Mouse (Mus musculus) megakaryocyte, embryonic 14.5 days (primary cell): ENCODE data around the gene Tmprss3. TPM values are rescaled to one million over a fixed set of nuclear protein-coding genes. Genes with fewer than 3 reads are reported as not detected.

Experiments
- H3K27me3 ChIP-seq: replicated peaks from 2 replicates; pipeline ENCODE3; 2012; ENCODE audit warnings: inconsistent platforms
- H3K36me3 ChIP-seq: replicated peaks from 2 replicates; pipeline ENCODE3; 2012; ENCODE audit warnings: low read length, inconsistent platforms, mixed read lengths
- H3K4me1 ChIP-seq: 2 replicates; pipeline ENCODE4 v1.6.1; 2012; ENCODE audit warnings: inconsistent platforms
- H3K4me3 ChIP-seq: replicated peaks from 2 replicates; pipeline ENCODE3; 2012; ENCODE audit warnings: moderate library complexity, mild to moderate bottlenecking, inconsistent platforms
- H3K9me3 ChIP-seq: 2 replicates; pipeline ENCODE4 v1.6.1; 2012; ENCODE audit warnings: inconsistent platforms
- FLI1 ChIP-seq: IDR thresholded peaks from 2 replicates; pipeline ENCODE4 v1.6.1; 2012; ENCODE audit warnings: low read length, inconsistent platforms, mixed read lengths
- GATA1 ChIP-seq: IDR thresholded peaks from 3 replicates; pipeline ENCODE4 v1.6.1; 2012; ENCODE audit warnings: mixed read lengths, low read length, inconsistent platforms, borderline replicate concordance
- polyA plus RNA-seq: library from polyadenylated mRNA; stranded (reverse); fragments of >175 nt; gene quantifications from 2 replicates; pipeline ENCODE4 v1.2.3, GENCODE M21; 2012; ENCODE audit warnings: low replicate concordance; ENCODE audit not compliant: insufficient read depth

Gene Tmprss3
- polyA plus RNA-seq, 1 experiment: 0.10 TPM

- H3K27me3 ChIP-seq: peaks cover 34% of the 10 kb centered on the region
- H3K36me3 ChIP-seq: no peaks in the 10 kb centered on the region
- no peak for TF ChIP-seq FLI1
- TF ChIP-seq GATA1: no peak
- H3K4me3 ChIP-seq: no peak overlapping the region
- peaks cover 17% of the 10 kb centered on the region for H3K4me1 ChIP-seq
- peaks cover 5% of the 10 kb centered on the region for H3K9me3 ChIP-seq
These were observed 22.5 kb downstream of the Tmprss3 start for GRCm38 (mm10) chr17:31176321-31176720.

GRCm38 (mm10) chr17:31169796-31170195 lies 29.0 kb downstream of the Tmprss3 start:
- no peak for TF ChIP-seq FLI1
- no peak for TF ChIP-seq GATA1
- Histone ChIP-seq H3K4me3 (no peak overlapping the region), H3K27me3 (peaks cover 48% of the 10 kb centered on the region), H3K9me3 (peaks cover 5% of the 10 kb centered on the region), H3K36me3 (no peaks in the 10 kb centered on the region), H3K4me1 (0 out of 2 replicates have a peak, but pooled peaks cover 4% of the 10 kb centered on the region)

- Histone ChIP-seq H3K9me3 (peaks cover 8% of the 10 kb centered on the region), H3K4me1 (peaks cover 9% of the 10 kb centered on the region), H3K4me3 (no peak within 1 kb of the TSS), H3K27me3 (peaks cover 62% of the 10 kb centered on the region), H3K36me3 (no peaks in the 10 kb centered on the region)
- no peak for TF ChIP-seq FLI1
- TF ChIP-seq GATA1: no peak
These were observed 33.6 kb downstream of the Tmprss3 start, which contains the start of gene Tff1 for GRCm38 (mm10) chr17:31165127-31165526. Gene Tff1, minus strand, starts transcription at chr17:31165277.

DNA sequence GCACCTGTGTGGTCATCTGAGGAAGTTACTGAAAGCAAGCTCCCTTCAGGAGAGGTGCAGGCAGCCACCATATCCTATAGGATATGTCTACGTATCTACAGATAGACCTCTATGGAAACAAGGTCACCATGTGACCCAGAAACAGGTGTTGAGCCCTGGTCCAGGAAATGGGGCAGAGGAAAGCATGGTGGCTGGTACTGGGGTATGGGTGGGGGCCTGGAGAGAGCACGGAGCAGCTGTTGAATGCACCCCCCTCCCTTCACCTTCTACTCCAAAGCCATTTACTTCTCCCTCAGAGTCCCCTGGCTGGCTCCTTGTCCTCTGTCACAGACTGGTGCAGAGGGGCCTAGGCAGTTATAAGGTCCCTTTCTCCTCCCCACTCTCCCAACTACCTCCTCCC lies 35.0 kb downstream of the Tmprss3 start:
- no peak for TF ChIP-seq FLI1
- TF ChIP-seq GATA1: no peak
- Histone ChIP-seq H3K4me3 (no peak overlapping the region), H3K4me1 (peaks cover 9% of the 10 kb centered on the region), H3K27me3 (peaks cover 57% of the 10 kb centered on the region), H3K9me3 (peaks cover 21% of the 10 kb centered on the region), H3K36me3 (no peaks in the 10 kb centered on the region)

- peaks cover 55% of the 10 kb centered on the region for H3K27me3 ChIP-seq
- no peak overlapping the region for H3K4me3 ChIP-seq
- no peaks in the 10 kb centered on the region for H3K36me3 ChIP-seq
- TF ChIP-seq FLI1: no peak
- TF ChIP-seq GATA1: no peak
- peaks cover 33% of the 10 kb centered on the region for H3K9me3 ChIP-seq
- peaks cover 9% of the 10 kb centered on the region for H3K4me1 ChIP-seq
These were observed 36.2 kb downstream of the Tmprss3 start for GRCm38 (mm10) chr17:31162607-31163006.

- Histone ChIP-seq H3K27me3 (peaks cover 37% of the 10 kb centered on the region), H3K4me3 (no peak overlapping the region), H3K4me1 (peaks cover 9% of the 10 kb centered on the region), H3K36me3 (no peaks in the 10 kb centered on the region), H3K9me3 (peaks cover 38% of the 10 kb centered on the region)
- TF ChIP-seq GATA1 (no peak), FLI1 (no peak)
These were observed 38.5 kb downstream of the Tmprss3 start for GRCm38 (mm10) chr17:31160291-31160690.

- no peak for TF ChIP-seq GATA1
- TF ChIP-seq FLI1: no peak
- Histone ChIP-seq H3K4me3 (no peak overlapping the region), H3K27me3 (peaks cover 27% of the 10 kb centered on the region), H3K4me1 (peaks cover 21% of the 10 kb centered on the region), H3K36me3 (no peaks in the 10 kb centered on the region), H3K9me3 (peaks cover 38% of the 10 kb centered on the region)
These were observed 40.9 kb downstream of the Tmprss3 start for GRCm38 (mm10) chr17:31157921-31158320.

- H3K4me1 ChIP-seq: peaks cover 12% of the 10 kb centered on the region
- peaks cover 28% of the 10 kb centered on the region for H3K9me3 ChIP-seq
- no peak for TF ChIP-seq GATA1
- TF ChIP-seq FLI1: no peak
- peak overlapping the region; percentile 26 for H3K4me3 ChIP-seq
- H3K27me3 ChIP-seq: peaks cover 23% of the 10 kb centered on the region
- H3K36me3 ChIP-seq: no peaks in the 10 kb centered on the region
These were observed 45.0 kb downstream of the Tmprss3 start for GRCm38 (mm10) chr17:31153785-31154184.

DNA sequence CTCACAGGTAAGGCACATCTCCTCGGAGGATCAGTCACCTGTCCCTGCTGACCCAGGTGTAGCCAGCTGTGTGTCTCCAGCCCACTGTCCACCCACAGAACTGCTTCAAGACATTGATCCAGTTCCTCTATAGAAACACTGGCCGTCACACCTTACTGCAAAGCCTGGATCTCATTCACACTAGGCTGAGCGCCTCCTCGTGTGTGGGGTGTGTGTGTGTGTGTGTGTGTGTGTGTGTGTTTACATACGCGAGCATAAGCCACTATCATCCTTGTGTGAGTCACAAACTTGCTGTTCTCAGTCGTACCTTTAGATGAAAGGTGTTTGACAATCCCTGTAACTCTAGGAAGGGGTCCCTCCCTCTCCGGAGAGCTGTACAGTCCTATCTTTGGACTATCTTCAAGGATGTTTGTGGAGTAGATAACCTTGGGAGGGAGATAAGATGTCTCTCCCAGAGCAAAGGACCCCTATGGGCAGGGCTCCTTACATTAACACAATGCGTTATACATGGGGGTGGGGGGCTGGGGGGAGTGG lies 45.7 kb downstream of the Tmprss3 start:
- peaks cover 25% of the 10 kb centered on the region for H3K9me3 ChIP-seq
- peaks cover 21% of the 10 kb centered on the region for H3K27me3 ChIP-seq
- no peak overlapping the region for H3K4me3 ChIP-seq

GRCm38 (mm10) chr17:31152512-31152911 lies 46.3 kb downstream of the Tmprss3 start:
- Histone ChIP-seq H3K36me3 (no peaks in the 10 kb centered on the region), H3K9me3 (peaks cover 20% of the 10 kb centered on the region), H3K27me3 (peaks cover 21% of the 10 kb centered on the region), H3K4me1 (peaks cover 12% of the 10 kb centered on the region), H3K4me3 (no peak overlapping the region)
- TF ChIP-seq FLI1: no peak
- no peak for TF ChIP-seq GATA1

More for the DNA sequence above, 45.7 kb downstream of the Tmprss3 start:
- Histone ChIP-seq H3K4me1 (peaks cover 12% of the 10 kb centered on the region), H3K36me3 (no peaks in the 10 kb centered on the region)
- no peak for TF ChIP-seq FLI1
- no peak for TF ChIP-seq GATA1
